Mouse (Mus musculus) right cerebral cortex, postnatal 10 days (tissue): ENCODE measurements at regions not wholly inside any gene's neighbourhood (a gene's known extent, or its start where the extent isn't known, plus 50 kb on each side); places are given as distances from the start of the nearest gene placed in this dataset.
A peak's percentile ranks its signal among the peaks of the same experiment; 100 is the strongest.
"Not testable (repeated sequence)": the region's sequence is repeated elsewhere in the genome, so short reads cannot be mapped to it uniquely, and the experiment has no call there.

Experiments
- DNase-seq, 2 experiments: peaks; one replicate each; pipeline ENCODE4 v3.0.0; 2021; ENCODE audit warnings: low spot score in 2 of 2

GRCm38 (mm10) chr3:72552597-72552996 is 415.1 kb downstream of the Sis start:
- DNase-seq: not testable (repeated sequence)

GRCm38 (mm10) chr3:72534010-72534409 is 433.7 kb downstream of the Sis start:
- no peak for DNase-seq

GRCm38 (mm10) chr3:72525771-72526170 is 441.9 kb downstream of the Sis start:
- not testable (repeated sequence) for DNase-seq

- DNase-seq: not testable (repeated sequence)
These were observed 449.8 kb downstream of the Sis start for GRCm38 (mm10) chr3:72517846-72518245.

GRCm38 (mm10) chr3:72504281-72504680 is 463.4 kb downstream of the Sis start:
- peak in 1 of 2 experiments; percentile 17 for DNase-seq

- DNase-seq: no peak
These were observed 465.9 kb downstream of the Sis start for GRCm38 (mm10) chr3:72501754-72502153.

- no peak for DNase-seq
These were observed 512.3 kb downstream of the Sis start for GRCm38 (mm10) chr3:72455326-72455725.
